Mouse (Mus musculus) limb, embryonic 11.5 days (tissue): ENCODE results near the gene Phospho1. TPM values are rescaled to one million over a fixed set of nuclear protein-coding genes. Genes with fewer than 3 reads are reported as not detected.

ENCODE experiments used
- ATAC-seq: fragments of 200-750 bp; cut with Nextera tagmentation; 2 replicates; pipeline ENCODE4 v1.8.0; 2017; ENCODE audit warnings: low read depth; ENCODE audit not compliant: insufficient number of reproducible peaks, low FRiP score, low TSS enrichment
- DNase-seq: peaks from one replicate; pipeline ENCODE4 v3.0.0-alpha.2; 2015; ENCODE audit warnings: low spot score
- H3K27ac ChIP-seq: fragments of 300-500 bp; sonication (generic); replicated peaks from 2 replicates; pipeline ENCODE4 v1.5.1; 2014; ENCODE audit warnings: low read depth, mild to moderate bottlenecking, low read length
- H3K27me3 ChIP-seq: fragments of 300-500 bp; sonication (generic); 2 replicates; pipeline ENCODE4 v1.6.1; 2014; ENCODE audit warnings: mild to moderate bottlenecking, low read length, mixed read lengths; ENCODE audit not compliant: control insufficient read depth, insufficient read depth
- H3K36me3 ChIP-seq: fragments of 300-500 bp; sonication (generic); 2 replicates; pipeline ENCODE4 v1.6.1; 2014; ENCODE audit warnings: mild to moderate bottlenecking, low read length, moderate library complexity, mixed read lengths; ENCODE audit not compliant: control insufficient read depth, insufficient read depth
- H3K4me1 ChIP-seq: fragments of 300-500 bp; sonication (generic); 2 replicates; pipeline ENCODE4 v1.6.1; 2014; ENCODE audit warnings: low read length, mixed read lengths; ENCODE audit not compliant: control insufficient read depth, insufficient read depth
- H3K4me2 ChIP-seq: fragments of 300-500 bp; sonication (generic); 2 replicates; pipeline ENCODE4 v1.6.1; 2014; ENCODE audit warnings: low read depth, mild to moderate bottlenecking, moderate library complexity; ENCODE audit not compliant: severe bottlenecking
- H3K4me3 ChIP-seq: fragments of 300-500 bp; sonication (generic); 2 replicates; pipeline ENCODE4 v1.5.1; 2014; ENCODE audit warnings: low read depth, low read length
- H3K9ac ChIP-seq: fragments of 300-500 bp; sonication (generic); 2 replicates; pipeline ENCODE4 v1.6.1; 2014; ENCODE audit warnings: mild to moderate bottlenecking, low read length
- H3K9me3 ChIP-seq: fragments of 300-500 bp; sonication (generic); 2 replicates; pipeline ENCODE4 v1.6.1; 2016; ENCODE audit warnings: low read length; ENCODE audit not compliant: control insufficient read depth
- WGBS: fragments of 180-500 bp; shearing (Covaris S2); extraction: QIAGEN DNeasy Blood & Tissue Kit; methylation state at CpG from one replicate; pipeline ENCODE4 v1.1.7; 2014; 5-methylcytosine and 5-hydroxymethylcytosine counted together
- polyA plus RNA-seq: library from polyadenylated mRNA; unstranded; fragments of >200 nt; fragmentation: Nextera tagmentation; extraction: Ambion mirVana; gene quantifications from 2 replicates; pipeline ENCODE4 v1.2.1, GENCODE M21; 2014

Gene Phospho1
- polyA plus RNA-seq, 1 experiment from 2014 or later = 0.60 TPM

DNA sequence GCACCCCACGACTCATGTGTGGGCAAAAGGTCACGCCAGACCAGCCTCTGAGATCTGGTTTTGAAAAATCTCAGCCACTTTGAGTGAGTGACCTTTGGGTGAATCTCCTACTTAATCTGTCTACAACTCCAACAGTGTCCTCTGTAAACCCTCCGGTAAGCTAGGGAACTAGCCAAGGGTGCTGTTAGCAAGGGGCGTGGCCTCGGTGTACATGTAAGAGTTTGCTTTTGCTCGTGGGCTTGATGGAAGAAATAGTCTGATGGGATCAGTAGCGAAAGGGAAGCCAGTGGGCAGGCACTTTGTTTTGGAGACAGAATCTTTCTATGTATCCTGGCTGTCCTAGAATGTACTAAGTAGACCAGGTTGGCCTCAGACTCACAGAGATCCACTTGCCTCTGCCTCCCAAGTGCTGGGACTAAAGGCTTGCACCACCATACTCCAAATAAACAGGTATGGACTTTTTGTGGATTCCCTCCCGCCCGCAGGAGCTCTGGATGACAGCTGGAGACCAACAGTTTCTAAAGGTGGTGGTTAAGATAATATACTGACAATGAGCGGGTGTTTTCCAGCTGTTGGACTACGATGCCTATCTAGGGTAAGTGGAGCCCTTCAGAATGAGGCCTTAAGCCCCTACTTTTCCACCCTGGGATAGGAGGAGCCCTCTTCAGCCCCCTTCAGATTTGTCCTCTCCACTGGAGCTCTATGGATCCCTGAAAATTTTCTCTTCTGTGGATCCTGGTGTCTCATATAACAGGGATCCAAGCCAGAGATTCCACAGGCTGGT, 4.1 kb downstream of the Phospho1 start:
- Histone ChIP-seq H3K4me2 (no peak overlapping the region), H3K4me3 (no peak overlapping the region), H3K9me3 (no peaks in the 10 kb centered on the region), H3K27ac (no peak overlapping the region), H3K27me3 (peaks cover 78% of the 10 kb centered on the region), H3K9ac (no peak overlapping the region), H3K36me3 (no peaks in the 10 kb centered on the region), H3K4me1 (peaks cover 6% of the 10 kb centered on the region; the same call in 1 of the 2 replicates)
- DNase-seq = no peak
- no peak for ATAC-seq
- WGBS = 79% methylated on average over 11 of the region's 11 CpGs

DNA sequence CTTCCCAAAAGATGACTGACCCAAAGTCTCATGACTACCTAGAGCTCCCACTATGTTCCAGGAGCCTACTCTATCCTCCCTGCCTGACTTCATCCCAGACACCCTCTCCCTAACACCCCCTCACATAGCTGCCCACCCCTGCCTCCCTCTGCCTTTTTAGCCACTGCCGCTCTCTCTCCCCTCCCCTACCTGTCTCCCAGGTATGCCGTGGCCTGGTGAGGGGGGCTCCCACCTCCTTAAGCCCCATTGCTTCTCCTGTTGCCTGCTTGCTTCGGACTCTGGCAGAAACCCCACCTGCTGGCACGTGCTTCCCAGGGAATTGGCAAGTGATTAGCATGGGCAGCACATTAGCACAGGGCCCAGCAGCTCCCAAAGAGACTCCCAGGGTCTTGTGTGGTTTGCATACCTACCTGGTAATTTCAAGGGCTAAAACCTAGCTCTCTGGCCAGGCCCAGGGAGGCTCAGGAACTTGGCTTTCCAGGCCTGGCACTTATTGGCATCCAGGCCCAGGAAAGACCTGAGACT, 5.3 kb downstream of the Phospho1 start:
- Histone ChIP-seq H3K9me3 (no peaks in the 10 kb centered on the region), H3K9ac (no peak overlapping the region), H3K4me2 (no peak overlapping the region), H3K4me3 (no peak overlapping the region), H3K36me3 (no peaks in the 10 kb centered on the region), H3K27ac (no peak overlapping the region), H3K27me3 (peaks cover 88% of the 10 kb centered on the region), H3K4me1 (peaks cover 14% of the 10 kb centered on the region)
- ATAC-seq = no peak
- no peak for DNase-seq
- 21% methylated on average over 4 of the region's 4 CpGs for WGBS

DNA sequence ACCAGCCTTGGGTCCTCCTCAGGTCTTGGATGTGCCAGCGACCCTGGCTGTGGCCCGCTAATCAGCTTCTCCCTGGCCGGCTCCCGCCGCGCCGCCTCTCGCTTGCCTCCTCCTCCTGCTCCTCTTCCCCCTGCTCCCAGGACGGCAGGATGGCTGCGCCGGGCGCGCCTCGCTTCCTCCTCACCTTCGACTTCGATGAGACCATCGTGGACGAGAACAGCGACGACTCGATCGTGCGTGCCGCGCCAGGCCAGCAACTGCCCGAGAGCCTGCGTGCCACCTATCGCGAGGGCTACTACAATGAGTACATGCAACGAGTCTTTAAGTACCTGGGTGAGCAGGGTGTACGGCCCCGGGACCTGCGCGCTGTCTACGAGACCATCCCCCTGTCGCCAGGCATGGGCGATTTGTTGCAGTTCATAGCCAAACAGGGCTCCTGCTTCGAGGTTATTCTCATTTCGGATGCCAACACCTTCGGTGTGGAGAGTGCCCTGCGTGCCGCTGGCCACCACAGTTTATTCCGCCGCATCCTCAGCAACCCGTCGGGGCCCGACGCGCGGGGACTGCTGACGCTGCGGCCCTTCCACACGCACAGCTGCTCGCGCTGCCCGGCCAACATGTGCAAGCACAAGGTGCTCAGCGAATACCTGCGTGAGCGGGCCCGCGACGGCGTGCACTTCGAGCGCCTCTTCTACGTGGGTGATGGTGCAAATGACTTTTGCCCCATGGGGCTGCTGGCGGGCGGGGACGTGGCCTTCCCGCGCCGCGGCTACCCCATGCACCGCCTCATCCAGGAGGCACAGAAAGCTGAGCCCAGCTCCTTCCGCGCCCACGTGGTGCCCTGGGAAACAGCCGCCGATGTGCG, 6.3 kb downstream of the Phospho1 start:
- Histone ChIP-seq H3K9me3 (no peaks in the 10 kb centered on the region), H3K27ac (no peak overlapping the region), H3K4me1 (peaks cover 12% of the 10 kb centered on the region), H3K27me3 (peaks cover 91% of the 10 kb centered on the region), H3K36me3 (no peaks in the 10 kb centered on the region), H3K4me2 (peak overlapping the region; percentile 36), H3K9ac (no peak overlapping the region; the same call in 1 of the 2 replicates), H3K4me3 (peak overlapping the region; percentile 20)
- DNase-seq (peak; percentile 52), ATAC-seq (no peak)
- WGBS = 4% methylated on average over 78 of the region's 80 CpGs

DNA sequence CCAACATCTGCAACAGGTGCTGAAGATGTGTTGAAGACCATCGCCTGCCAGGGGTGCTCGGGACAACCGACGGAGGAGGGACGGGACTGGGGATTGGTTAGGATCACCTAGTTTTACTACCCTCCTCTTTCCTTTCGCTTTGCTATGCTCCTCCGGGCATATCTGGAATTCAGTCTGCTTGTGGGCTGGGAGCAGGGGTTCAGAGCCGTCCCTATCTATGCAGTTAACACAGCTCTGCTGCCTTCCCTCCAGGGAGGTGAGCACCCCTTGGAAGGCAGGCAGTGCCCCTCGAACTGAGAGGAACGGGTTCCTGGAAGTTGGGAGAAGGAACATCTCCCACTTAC, 6.9 kb downstream of the Phospho1 start:
- DNase-seq = peak; percentile 50
- no peak overlapping the region for H3K9ac ChIP-seq

DNA sequence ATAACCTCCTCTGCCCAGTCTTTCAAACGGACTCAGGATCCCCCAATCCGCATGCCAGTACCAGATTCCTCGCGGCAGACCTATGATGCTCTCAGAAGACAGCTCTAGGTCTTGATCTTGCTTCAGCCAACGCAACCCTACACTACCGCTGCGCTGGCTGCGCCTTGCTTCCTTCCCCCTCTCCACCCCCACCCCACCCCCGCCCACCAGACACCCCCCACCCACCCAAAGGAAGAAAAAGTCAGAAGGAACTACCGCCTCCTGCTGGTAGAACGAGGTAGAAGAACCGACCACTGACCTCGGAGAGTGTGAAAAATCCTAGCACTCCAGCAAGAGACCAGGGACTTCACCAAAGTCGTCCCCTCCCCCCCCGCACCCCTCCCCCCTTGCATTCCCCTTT, 7.3 kb downstream of the Phospho1 start:
- peaks cover 90% of the 10 kb centered on the region for H3K27me3 ChIP-seq
- DNase-seq (peak; percentile 54), ATAC-seq (no peak)
- whole genome bisulfite sequencing = 2% methylated on average over 15 of the region's 15 CpGs
- no peak overlapping the region for H3K27ac ChIP-seq
- H3K36me3 ChIP-seq = no peaks in the 10 kb centered on the region
- H3K4me3 ChIP-seq = no peak overlapping the region
- peaks cover 12% of the 10 kb centered on the region for H3K4me1 ChIP-seq
- no peaks in the 10 kb centered on the region for H3K9me3 ChIP-seq
- no peak overlapping the region for H3K4me2 ChIP-seq
- no peak overlapping the region for H3K9ac ChIP-seq

More for the DNA sequence above, 6.9 kb downstream of the Phospho1 start:
- Histone ChIP-seq H3K9me3 (no peaks in the 10 kb centered on the region), H3K27ac (no peak overlapping the region), H3K4me3 (peak overlapping the region; percentile 15; the same call in 1 of the 2 replicates), H3K4me1 (peaks cover 12% of the 10 kb centered on the region), H3K36me3 (no peaks in the 10 kb centered on the region), H3K4me2 (peak overlapping the region; percentile 36), H3K27me3 (peaks cover 94% of the 10 kb centered on the region)
- WGBS = 6% methylated on average over 10 of the region's 10 CpGs
- no peak for ATAC-seq

DNA sequence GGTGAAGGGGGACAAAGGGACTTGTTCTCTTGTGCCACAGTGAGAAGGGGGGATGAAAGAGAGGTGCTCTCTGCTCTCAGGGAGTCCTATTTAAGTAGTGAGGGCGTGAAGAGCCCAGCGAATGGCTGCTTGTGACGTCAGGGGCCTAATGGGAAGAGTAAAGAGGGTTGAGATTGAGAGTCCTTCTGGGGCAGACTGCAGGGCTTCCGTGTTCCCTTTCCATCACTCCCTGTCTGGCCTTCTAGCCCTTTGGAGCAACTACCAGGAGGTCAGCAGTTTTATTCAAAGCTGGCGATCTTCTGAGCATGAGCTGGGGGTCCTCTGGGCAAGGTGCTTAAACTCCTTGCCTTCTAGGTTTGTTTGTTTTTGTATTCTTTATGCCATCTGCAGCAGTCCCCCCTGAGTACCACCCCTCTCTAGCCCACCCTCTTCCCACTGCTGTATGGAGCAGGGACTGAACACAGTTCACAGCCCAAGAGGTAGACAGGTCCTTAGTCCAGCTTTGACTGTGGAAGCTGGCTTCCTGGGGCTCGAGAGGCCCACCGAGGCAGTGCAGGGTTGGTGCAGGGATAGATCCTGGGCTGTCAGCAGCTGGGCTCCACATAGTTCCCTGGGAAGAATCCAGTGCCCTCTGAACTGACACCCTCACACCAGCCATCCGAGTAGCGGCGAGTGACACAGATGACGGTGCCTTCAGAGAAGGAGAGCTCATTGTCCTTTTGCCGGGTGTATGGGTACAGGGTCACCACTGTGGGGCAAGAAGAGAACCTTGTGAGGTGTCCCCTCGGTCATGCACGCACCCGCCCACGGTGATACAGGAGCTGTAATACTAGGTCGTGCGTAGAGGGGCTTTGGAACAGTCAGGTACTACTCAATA, 8.1 kb downstream of the Phospho1 start:
- DNase-seq = peak; percentile 29
- Histone ChIP-seq H3K4me3 (no peak overlapping the region), H3K4me1 (peaks cover 12% of the 10 kb centered on the region)

DNA sequence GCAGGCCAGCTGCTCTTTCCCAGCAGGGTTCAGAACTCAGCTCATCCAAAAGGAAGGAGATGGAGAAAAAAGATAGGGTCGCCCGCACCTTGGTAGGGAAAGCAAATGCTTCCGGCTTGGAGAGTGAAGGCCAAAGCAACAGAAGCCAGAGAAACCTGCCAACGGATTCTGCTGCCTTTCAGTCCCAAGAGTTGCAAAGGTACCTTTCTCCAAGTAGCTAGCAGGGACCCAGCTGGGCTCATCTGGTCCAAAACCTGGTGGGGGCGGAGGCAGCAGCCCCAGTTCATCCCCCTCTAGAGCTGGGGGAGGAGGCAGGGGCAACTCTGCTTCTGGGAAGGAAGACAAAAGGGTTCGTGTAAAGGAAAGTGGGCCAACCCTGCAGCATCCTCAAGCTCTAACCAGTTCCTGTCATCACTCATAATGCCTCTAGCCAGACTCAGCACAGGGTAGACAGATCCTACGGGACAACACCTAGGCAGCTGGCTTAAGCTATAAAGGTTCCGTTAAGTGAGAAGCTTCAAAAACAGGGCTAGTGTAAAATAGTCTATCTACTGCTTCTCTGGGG, 8.8 kb downstream of the Phospho1 start:
- DNase-seq (peak; percentile 38), ATAC-seq (no peak)
- Histone ChIP-seq H3K36me3 (no peaks in the 10 kb centered on the region), H3K9me3 (no peaks in the 10 kb centered on the region), H3K9ac (no peak overlapping the region), H3K4me1 (peaks cover 12% of the 10 kb centered on the region), H3K27ac (no peak overlapping the region), H3K4me2 (no peak overlapping the region), H3K27me3 (peaks cover 80% of the 10 kb centered on the region), H3K4me3 (no peak overlapping the region)
- WGBS = 21% methylated on average over 8 of the region's 8 CpGs

More for the DNA sequence above, 8.1 kb downstream of the Phospho1 start:
- H3K9me3 ChIP-seq = no peaks in the 10 kb centered on the region
- no peak overlapping the region for H3K4me2 ChIP-seq
- H3K27me3 ChIP-seq = peaks cover 84% of the 10 kb centered on the region
- H3K9ac ChIP-seq = no peak overlapping the region
- whole genome bisulfite sequencing = 36% methylated on average over 18 of the region's 18 CpGs
- no peak for ATAC-seq
- no peaks in the 10 kb centered on the region for H3K36me3 ChIP-seq
- no peak overlapping the region for H3K27ac ChIP-seq
